Mouse (Mus musculus) frontal cortex, adult 2 months (tissue): ENCODE data around the gene Ace3. TPM values are rescaled to one million over a fixed set of nuclear protein-coding genes. Genes with fewer than 3 reads are reported as not detected.
"Not testable (repeated sequence)": the region's sequence is repeated elsewhere in the genome, so short reads cannot be mapped to it uniquely, and the experiment has no call there.

Experiments
- DNase-seq, 2 experiments: peaks; one replicate each; pipeline ENCODE4 v3.0.0; 2022; ENCODE audit warnings: low spot score in 1 of 2; ENCODE audit errors: extremely low spot score in 1 of 2
- polyA plus RNA-seq: library from polyadenylated mRNA; depleted of rRNA; stranded (reverse); fragments of >200 nt; gene quantifications from 2 replicates; pipeline ENCODE4 v1.2.3, GENCODE M21; 2012

Ace3 gene
- polyA plus RNA-seq, 1 experiment, result not detected

- no peak for DNase-seq
Observed at GRCm38 (mm10) chr11:105978232-105978631, 16.2 kb upstream of the Ace3 start.

GRCm38 (mm10) chr11:105978634-105979033 lies 15.8 kb upstream of the Ace3 start:
- DNase-seq, result no peak

GRCm38 (mm10) chr11:105984452-105984851 lies 10.0 kb upstream of the Ace3 start:
- no peak for DNase-seq

DNA sequence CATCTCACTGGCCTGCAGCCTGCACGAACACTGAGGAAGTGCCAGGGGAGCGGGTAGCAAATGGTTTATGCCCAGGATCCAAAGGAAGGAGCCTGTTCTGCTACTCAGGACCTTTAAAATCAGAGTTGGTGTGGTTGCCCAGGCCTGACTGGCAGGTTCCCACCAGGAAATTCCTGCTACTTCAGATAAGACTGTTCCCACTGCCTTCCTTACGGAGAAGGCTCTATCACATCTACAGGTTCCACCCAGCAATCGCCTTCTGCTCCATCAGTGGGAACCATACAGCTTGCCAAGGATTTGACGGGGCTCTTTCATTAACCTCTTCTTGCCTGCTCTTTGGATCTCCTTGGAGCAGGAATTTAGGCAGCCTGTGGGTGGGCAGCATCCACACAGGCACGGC lies 7.0 kb upstream of the Ace3 start:
- no peak for DNase-seq

- DNase-seq, result no peak
Observed at GRCm38 (mm10) chr11:105989446-105989845, 5.0 kb upstream of the Ace3 start.

DNA sequence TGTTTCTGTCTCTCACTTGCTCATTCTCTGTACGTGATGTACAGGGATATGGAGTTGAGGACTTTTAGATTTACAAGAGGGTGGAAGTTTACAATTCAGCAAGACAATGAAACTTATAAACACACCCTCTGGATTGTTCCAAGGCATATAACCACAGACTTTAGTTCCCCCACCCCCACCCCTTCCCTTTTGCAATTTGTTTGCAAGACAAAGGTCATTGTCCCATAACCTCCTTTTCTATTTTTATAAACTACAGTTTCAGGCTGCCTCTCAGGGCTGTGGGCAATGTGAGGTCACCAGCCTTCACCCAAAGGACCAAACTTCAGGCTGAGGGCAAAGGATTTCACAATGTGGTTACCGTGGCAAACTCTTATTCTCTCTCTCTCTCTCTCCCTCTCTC lies 4.2 kb upstream of the Ace3 start:
- no peak for DNase-seq

- no peak for DNase-seq
Observed at GRCm38 (mm10) chr11:106000062-106000461, 5.6 kb downstream of the Ace3 start.

DNA sequence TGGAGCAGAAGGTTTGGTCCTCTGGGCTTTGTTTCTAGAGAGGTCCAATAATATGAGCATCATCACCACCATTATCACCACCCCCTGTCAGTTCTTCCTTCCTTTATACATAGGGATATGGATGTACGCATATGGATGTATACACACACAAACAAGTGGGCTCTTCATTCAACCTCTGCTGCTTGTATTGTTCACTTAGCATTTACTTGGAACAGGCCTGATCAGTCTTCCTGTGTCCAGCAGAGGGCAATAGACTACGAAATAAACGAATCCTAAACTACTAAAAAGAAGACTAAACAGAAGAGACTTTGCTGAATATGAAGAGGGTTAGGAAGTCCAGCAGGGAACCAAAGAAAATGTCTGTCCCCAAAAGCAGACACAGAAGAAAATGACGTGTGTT lies 7.2 kb downstream of the Ace3 start:
- DNase-seq, result peak in 1 of 2 experiments; percentile 69

- DNase-seq, result no peak
Observed at GRCm38 (mm10) chr11:106004576-106004975, 10.1 kb downstream of the Ace3 start.

- no peak for DNase-seq
Observed at GRCm38 (mm10) chr11:106005970-106006369, 11.5 kb downstream of the Ace3 start.

DNA sequence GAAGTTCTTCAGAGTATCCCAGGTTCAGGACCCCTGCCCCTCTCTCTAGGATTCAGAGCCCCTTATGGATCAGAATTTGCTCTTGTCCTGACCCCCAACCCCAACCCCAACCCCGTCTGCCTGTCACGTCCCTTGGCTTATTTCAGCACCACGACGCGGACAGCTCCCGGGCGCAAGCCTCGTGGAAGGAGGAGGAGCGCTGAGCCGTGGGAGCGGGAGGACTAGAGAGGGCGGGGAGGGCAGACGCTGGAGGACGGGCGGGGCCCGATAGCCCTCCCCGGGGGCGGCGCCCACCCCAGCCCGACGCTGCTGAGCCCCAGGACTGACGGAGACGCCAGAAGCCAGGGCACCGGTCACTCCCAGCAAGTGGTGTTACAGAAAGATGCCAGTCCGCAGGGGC lies 13.3 kb downstream of the Ace3 start, which contains the start of gene Kcnh6:
Gene Kcnh6 (plus strand): TSS at position 304 of the 400 bp plus-strand sequence.
- no peak for DNase-seq

DNA sequence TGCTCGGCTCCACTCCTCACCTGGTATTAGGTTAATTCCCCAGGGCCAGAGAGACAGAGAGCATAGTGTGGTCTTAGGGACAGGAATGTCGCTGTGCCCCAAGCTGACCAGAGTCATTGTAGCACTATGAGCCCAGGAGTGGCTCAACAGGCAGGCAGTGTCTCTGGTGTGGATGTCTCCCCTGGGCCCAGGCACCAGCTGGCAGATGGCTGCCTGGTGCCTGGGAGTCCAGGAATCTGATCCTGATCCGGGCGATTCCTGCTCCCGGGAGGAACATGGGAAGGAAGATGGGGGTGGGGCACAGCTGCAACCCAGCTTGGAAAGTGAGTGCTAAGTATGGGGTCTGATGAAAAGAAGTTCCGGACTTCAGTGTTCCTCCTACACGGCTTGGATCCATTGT lies 18.2 kb downstream of the Ace3 start:
- no peak for DNase-seq

GRCm38 (mm10) chr11:106013556-106014225 lies 19.2 kb downstream of the Ace3 start:
- DNase-seq, result peak in 1 of 2 experiments; percentile 56

- DNase-seq, result peak in 1 of 2 experiments; percentile 44
Observed at GRCm38 (mm10) chr11:106016440-106016839, 22.0 kb downstream of the Ace3 start.

DNA sequence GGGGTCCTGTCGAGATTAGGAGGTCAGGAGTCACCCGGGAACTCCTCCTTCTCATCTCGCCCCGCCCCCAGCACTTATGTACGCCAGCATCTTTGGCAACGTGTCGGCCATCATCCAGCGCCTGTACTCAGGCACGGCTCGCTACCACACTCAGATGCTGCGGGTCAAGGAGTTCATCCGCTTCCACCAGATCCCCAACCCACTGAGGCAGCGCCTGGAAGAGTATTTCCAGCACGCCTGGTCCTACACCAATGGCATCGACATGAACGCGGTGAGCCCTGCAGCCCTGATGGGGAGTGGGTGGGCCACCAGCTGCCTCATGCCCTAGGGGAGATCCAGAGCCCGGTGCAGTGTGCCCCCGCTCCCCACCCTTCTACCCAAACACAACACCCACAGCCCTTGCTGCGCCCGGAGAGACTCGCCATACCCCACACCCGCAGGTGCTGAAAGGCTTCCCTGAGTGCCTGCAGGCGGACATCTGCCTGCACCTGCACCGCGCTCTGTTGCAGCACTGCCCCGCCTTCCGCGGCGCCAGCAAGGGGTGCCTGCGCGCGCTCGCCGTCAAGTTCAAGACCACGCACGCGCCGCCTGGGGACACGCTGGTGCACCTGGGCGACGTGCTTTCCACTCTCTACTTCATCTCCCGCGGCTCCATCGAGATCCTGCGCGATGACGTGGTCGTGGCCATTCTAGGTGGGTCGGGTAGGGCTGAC lies 25.7 kb downstream of the Ace3 start:
- DNase-seq, result peak in 1 of 2 experiments; percentile 54

GRCm38 (mm10) chr11:106025774-106026173 lies 31.3 kb downstream of the Ace3 start:
- no peak for DNase-seq

- DNase-seq, result peak; percentile 44 to 84
Observed at GRCm38 (mm10) chr11:106026465-106027151, 32.1 kb downstream of the Ace3 start.

- no peak for DNase-seq
Observed at GRCm38 (mm10) chr11:106027607-106028006, 33.1 kb downstream of the Ace3 start.

- DNase-seq, result not testable (repeated sequence)
Observed at GRCm38 (mm10) chr11:106032074-106032473, 37.6 kb downstream of the Ace3 start.

GRCm38 (mm10) chr11:106033491-106033919 lies 39.0 kb downstream of the Ace3 start:
- peak in 1 of 2 experiments; percentile 26 for DNase-seq

DNA sequence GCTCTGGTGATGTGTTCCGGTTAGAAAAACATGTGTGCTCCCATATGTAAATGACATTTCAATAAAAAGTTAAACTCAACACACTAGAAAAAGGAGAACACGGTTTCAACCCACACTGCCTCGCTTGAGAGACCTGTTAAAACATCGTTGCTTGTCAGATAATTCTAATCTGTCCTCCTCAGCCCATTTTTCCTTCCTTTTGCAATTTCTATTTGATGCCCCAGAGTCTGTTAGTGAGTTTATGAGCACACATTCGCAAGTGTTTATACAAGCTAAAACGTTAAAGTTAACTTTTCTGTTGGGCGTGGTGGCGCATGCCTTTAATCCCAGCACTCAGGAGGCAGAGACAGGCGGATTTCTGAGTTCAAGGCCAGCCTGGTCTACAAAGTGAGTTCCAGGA lies 40.5 kb downstream of the Ace3 start:
- no peak for DNase-seq
